Mouse (Mus musculus): Measurements from ENCODE around the gene Vamp9.

GRCm38 (mm10) chr5:99868923-99869322 is 37.1 kb upstream of the Vamp9 start:
- TF ChIP-seq CTCF (IDR thresholded peaks at IDR 0.05; ENCODE audit: extremely low read depth, insufficient read length, insufficient replicate concordance, low read depth, low read length) (no peak), POLR2A (IDR thresholded peaks at IDR 0.05; ENCODE audit: low read depth, low read length) (no peak)

Measured in small intestine, adult 2 months (tissue).